Comparison of ENCODE assay signal across 8 mouse cellular contexts in the genomic region with DNA sequence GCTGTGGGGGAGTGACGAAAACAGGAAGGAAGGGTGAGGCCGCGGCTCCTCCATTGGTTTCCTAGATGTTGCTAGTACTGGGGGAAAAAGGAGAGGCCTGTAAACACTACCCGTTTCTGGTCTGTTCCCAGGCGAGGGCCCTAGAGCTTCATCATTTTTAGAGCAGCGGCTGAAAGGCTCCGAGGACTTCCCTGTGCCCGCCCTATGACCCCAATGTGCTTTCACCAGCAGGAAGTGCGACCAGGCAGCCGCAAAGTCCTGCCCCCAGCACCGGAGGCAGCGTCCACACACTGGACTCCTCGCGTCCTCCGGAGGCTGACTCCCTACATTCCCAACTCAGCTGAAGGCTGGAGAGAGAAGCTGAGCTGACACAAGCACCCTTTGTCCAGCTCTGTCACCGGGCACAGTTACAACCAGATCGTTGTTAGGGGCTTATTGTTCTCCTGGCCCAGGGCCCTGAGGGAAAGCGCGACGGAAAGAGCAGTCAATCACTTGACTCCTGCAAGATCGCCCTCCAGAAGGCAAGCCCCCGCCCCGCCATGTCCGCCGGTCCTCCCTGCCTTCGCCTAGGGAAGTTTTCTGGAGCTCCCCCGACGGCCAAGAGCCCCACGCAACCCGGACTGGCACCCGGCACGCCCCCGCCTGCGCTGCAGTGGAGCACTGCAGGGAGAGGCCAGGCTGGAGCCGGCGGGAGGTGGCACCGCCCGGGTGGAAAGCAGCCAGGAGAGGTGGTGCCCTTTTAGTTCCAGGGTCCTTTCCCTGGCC. TPM values are rescaled to one million over a fixed set of nuclear protein-coding genes. Genes with fewer than 3 reads are reported as not detected.
DNase-seq lines count a peak whose midpoint lies in the region; ATAC-seq and TF ChIP-seq lines count a peak whose summit lies in the region.

No protein-coding gene starts in this region.

- peak overlapping the region; percentile 88 for H3K4me2 ChIP-seq in heart, postnatal 0 days (ENCODE audit: low read depth, low read length)

- no peaks in the 10 kb centered on the region for H3K27me3 ChIP-seq in heart, postnatal 0 days (ENCODE audit: control insufficient read depth, insufficient read depth, low read length)

- H3K9me3 ChIP-seq in heart, postnatal 0 days (replicated peaks; ENCODE audit: control insufficient read depth, low read length) = no peaks in the 10 kb centered on the region

- ATAC-seq in erythroblast, adult 5-6 weeks (replicated peaks; ENCODE audit: low FRiP score, poor library complexity, severe bottlenecking) = peak; percentile 38
- peak; percentile 40 for ATAC-seq in heart, postnatal 0 days (ENCODE audit: insufficient read depth, low read depth)
- peak; percentile 28 for ATAC-seq in megakaryocyte, adult 5-6 weeks (ENCODE audit: poor library complexity, severe bottlenecking)

- DNase-seq in 3134 (ENCODE audit: extremely low read depth, insufficient read length, low spot score) = peak; percentile 81
- peak; percentile 84 to 92 for DNase-seq in adrenal gland, adult (ENCODE audit: inconsistent age in 2 of 2, low spot score in 1 of 2)
- peak; percentile 67 for DNase-seq in heart, postnatal 0 days (ENCODE audit: low spot score)
- peak; percentile 91 to 93 for DNase-seq in kidney, postnatal 36 days
- DNase-seq in retina, postnatal 1 day = peak; percentile 86
- no peak for DNase-seq in right cerebral cortex, adult 2 months (ENCODE audit: low spot score in 2 of 2)

- 0 out of 2 replicates have a peak, but pooled peaks have one; percentile 6 for TF ChIP-seq CTCF in heart, postnatal 0 days (IDR thresholded peaks at IDR 0.05; ENCODE audit: low read depth)

- 4% methylated on average over 37 of the region's 38 CpGs for WGBS in heart, postnatal 0 days

- peaks cover 30% of the 10 kb centered on the region for H3K4me1 ChIP-seq in heart, postnatal 0 days (ENCODE audit: control insufficient read depth, insufficient read depth)

- H3K36me3 ChIP-seq in heart, postnatal 0 days (replicated peaks; ENCODE audit: control insufficient read depth, insufficient read depth, low read length) = peaks cover 21% of the 10 kb centered on the region

- H3K9ac ChIP-seq in heart, postnatal 0 days (replicated peaks; ENCODE audit: low read depth, low read length) = peak overlapping the region; percentile 64

- H3K4me3 ChIP-seq in heart, postnatal 0 days (ENCODE audit: low read depth, low read length) = peak overlapping the region; percentile 54

- TF ChIP-seq EP300 in heart, postnatal 0 days (IDR thresholded peaks at IDR 0.05; ENCODE audit: low read depth) = peak; percentile 67; the same call in 1 of the 2 replicates

- peak overlapping the region; percentile 97 for H3K27ac ChIP-seq in heart, postnatal 0 days (ENCODE audit: low read depth)

RNA-seq across cellular contexts. Expression of a gene that starts 2.3 kb away (rescaled TPM):
- total RNA-seq in erythroblast, adult 5-6 weeks (2015; ENCODE audit: low replicate concordance) = 19.8 and 30.7 TPM in 2 replicates
- total RNA-seq in erythroblast, adult 5-6 weeks (2017; ENCODE audit: low replicate concordance) = 30.9 and 33.7 TPM in 2 replicates
- 2.6 and 8.7 TPM in 2 replicates for total RNA-seq in heart, postnatal 0 days (2014; rRNA removed; ENCODE audit: low replicate concordance)
- polyA plus RNA-seq in heart, postnatal 0 days (2015; fragmentation: Nextera tagmentation; extraction: Ambion mirVana) = 1.4 and 2.3 TPM in 2 replicates
- 8.6 and 11.7 TPM in 2 replicates for total RNA-seq in megakaryocyte, adult 5-6 weeks (2015)
- 4.3 and 7.4 TPM in 2 replicates for total RNA-seq in megakaryocyte, adult 5-6 weeks (2017)

RNA-seq across cellular contexts. Expression of a gene that starts 2.4 kb away (rescaled TPM):
- 199 and 257 TPM in 2 replicates for total RNA-seq in erythroblast, adult 5-6 weeks (2015; ENCODE audit: low replicate concordance)
- 83.1 and 204 TPM in 2 replicates for total RNA-seq in erythroblast, adult 5-6 weeks (2017; ENCODE audit: low replicate concordance)
- total RNA-seq in heart, postnatal 0 days (2014; rRNA removed; ENCODE audit: low replicate concordance) = 23.4 and 31.8 TPM in 2 replicates
- polyA plus RNA-seq in heart, postnatal 0 days (2015; fragmentation: Nextera tagmentation; extraction: Ambion mirVana) = 16.3 and 20.4 TPM in 2 replicates
- total RNA-seq in megakaryocyte, adult 5-6 weeks (2015) = 74.3 and 79.6 TPM in 2 replicates
- total RNA-seq in megakaryocyte, adult 5-6 weeks (2017) = 17.4 and 18.5 TPM in 2 replicates

RNA-seq across cellular contexts. Expression of a gene that starts 17.8 kb away (rescaled TPM):
- total RNA-seq in erythroblast, adult 5-6 weeks (2015; ENCODE audit: low replicate concordance) = 12.7 and 28.6 TPM in 2 replicates
- 10.6 and 16.1 TPM in 2 replicates for total RNA-seq in erythroblast, adult 5-6 weeks (2017; ENCODE audit: low replicate concordance)
- total RNA-seq in heart, postnatal 0 days (2014; rRNA removed; ENCODE audit: low replicate concordance) = not detected in 2 replicates
- polyA plus RNA-seq in heart, postnatal 0 days (2015; fragmentation: Nextera tagmentation; extraction: Ambion mirVana) = not detected in 2 replicates
- 0.60 TPM in 1 of 2 replicates, not detected in the other for total RNA-seq in megakaryocyte, adult 5-6 weeks (2015)
- 0.53 TPM in 1 of 2 replicates, not detected in the other for total RNA-seq in megakaryocyte, adult 5-6 weeks (2017)

RNA-seq across cellular contexts. Expression of a gene that starts 29.9 kb away (rescaled TPM):
- 62.3 and 66.5 TPM in 2 replicates for total RNA-seq in erythroblast, adult 5-6 weeks (2015; ENCODE audit: low replicate concordance)
- total RNA-seq in erythroblast, adult 5-6 weeks (2017; ENCODE audit: low replicate concordance) = 31.9 and 39.7 TPM in 2 replicates
- 2.6 TPM in 1 of 2 replicates, not detected in the other for total RNA-seq in heart, postnatal 0 days (2014; rRNA removed; ENCODE audit: low replicate concordance)
- polyA plus RNA-seq in heart, postnatal 0 days (2015; fragmentation: Nextera tagmentation; extraction: Ambion mirVana) = 0.52 and 0.68 TPM in 2 replicates
- 1.1 and 2.2 TPM in 2 replicates for total RNA-seq in megakaryocyte, adult 5-6 weeks (2015)
- 1.1 TPM in 1 of 2 replicates, not detected in the other for total RNA-seq in megakaryocyte, adult 5-6 weeks (2017)

RNA-seq across cellular contexts. Expression of a gene that starts 29.9 kb away (rescaled TPM):
- 52.9 and 77.2 TPM in 2 replicates for total RNA-seq in erythroblast, adult 5-6 weeks (2015; ENCODE audit: low replicate concordance)
- 32.5 and 46.5 TPM in 2 replicates for total RNA-seq in erythroblast, adult 5-6 weeks (2017; ENCODE audit: low replicate concordance)
- total RNA-seq in heart, postnatal 0 days (2014; rRNA removed; ENCODE audit: low replicate concordance) = 151 TPM in 2 replicates
- 95.2 and 105 TPM in 2 replicates for polyA plus RNA-seq in heart, postnatal 0 days (2015; fragmentation: Nextera tagmentation; extraction: Ambion mirVana)
- 225 and 241 TPM in 2 replicates for total RNA-seq in megakaryocyte, adult 5-6 weeks (2015)
- 163 and 176 TPM in 2 replicates for total RNA-seq in megakaryocyte, adult 5-6 weeks (2017)

Comparison
In these comparisons a context has a peak if more than half of its experiments do, and no peak if none do; other contexts are left out.
1. DNase-seq: peak in 3134 (single experiment), adrenal gland, adult (2 of 2), heart, postnatal 0 days (single experiment), kidney, postnatal 36 days (2 of 2) and retina, postnatal 1 day (single experiment); none in right cerebral cortex, adult 2 months (0 of 2).
2. RNA of a gene that starts 17.8 kb away (total RNA-seq): 10.6 to 28.6 TPM in erythroblast, adult 5-6 weeks; 0.53 to 0.60 TPM in megakaryocyte, adult 5-6 weeks and not detected in heart, postnatal 0 days; every median in the first group is over 4 times any median in the second.
3. Peak in every context shown above with its lines, with median percentiles within 50 percentile points of each other: ATAC-seq.